Mouse (Mus musculus): Measurements from ENCODE around the gene Rheb. TPM values are rescaled to one million over a fixed set of nuclear protein-coding genes. Genes with fewer than 3 reads are reported as not detected.
A peak's percentile ranks its signal among the peaks of the same experiment; 100 is the strongest.
"Not testable (repeated sequence)": the region's sequence is repeated elsewhere in the genome, so short reads cannot be mapped to it uniquely, and the experiment has no call there.

Gene Rheb
- polyA plus RNA-seq, 1 experiment = 47.8 TPM

GRCm38 (mm10) chr5:24854827-24855600, 12.6 kb upstream of the Rheb start:
- no peaks in the 10 kb centered on the region for H3K79me2 ChIP-seq (ENCODE audit: control insufficient read depth, insufficient read depth)
- no peaks in the 10 kb centered on the region for H3K79me3 ChIP-seq (ENCODE audit: low read depth)
- no peaks in the 10 kb centered on the region for H3K36me3 ChIP-seq (ENCODE audit: control insufficient read depth, insufficient read depth)
- no peak overlapping the region for H3K4me3 ChIP-seq (ENCODE audit: insufficient read depth, poor library complexity, severe bottlenecking)
- TF ChIP-seq MYOG (IDR thresholded peaks at IDR 0.05; ENCODE audit: control insufficient read depth, extremely low read depth, insufficient read length) = no peak
- TF ChIP-seq CEBPB (IDR thresholded peaks at IDR 0.05; ENCODE audit: low read depth) = no peak
- TF ChIP-seq USF1 (IDR thresholded peaks at IDR 0.05; ENCODE audit: low read depth) = no peak
- TF ChIP-seq FOSL1 (IDR thresholded peaks at IDR 0.05; ENCODE audit: insufficient read depth, low read length, poor library complexity, severe bottlenecking) = no peak
- no peak for TF ChIP-seq MAX (IDR thresholded peaks at IDR 0.05)
- no peaks in the 10 kb centered on the region for H3K27me3 ChIP-seq (ENCODE audit: control insufficient read depth, insufficient read depth, insufficient read length)
- H3ac ChIP-seq (ENCODE audit: control insufficient read depth, insufficient read length, low read depth) = no peak overlapping the region

- Histone ChIP-seq H3K36me3 (ENCODE audit: control insufficient read depth, insufficient read depth) (no peaks in the 10 kb centered on the region), H3ac (ENCODE audit: control insufficient read depth, insufficient read length, low read depth) (no peak overlapping the region), H3K79me3 (ENCODE audit: low read depth) (no peaks in the 10 kb centered on the region), H3K79me2 (ENCODE audit: control insufficient read depth, insufficient read depth) (no peaks in the 10 kb centered on the region), H3K4me3 (ENCODE audit: insufficient read depth, poor library complexity, severe bottlenecking) (no peak overlapping the region), H3K27me3 (ENCODE audit: control insufficient read depth, insufficient read depth, insufficient read length) (no peaks in the 10 kb centered on the region)
- TF ChIP-seq FOSL1 (IDR thresholded peaks at IDR 0.05; ENCODE audit: insufficient read depth, low read length, poor library complexity, severe bottlenecking) = no peak
- no peak for TF ChIP-seq MYOG (IDR thresholded peaks at IDR 0.05; ENCODE audit: control insufficient read depth, extremely low read depth, insufficient read length)
- no peak for TF ChIP-seq USF1 (IDR thresholded peaks at IDR 0.05; ENCODE audit: low read depth)
- TF ChIP-seq CTCF (IDR thresholded peaks at IDR 0.05; ENCODE audit: control insufficient read depth, insufficient read depth, insufficient read length) = no peak
- no peak for TF ChIP-seq MYOD1 (IDR thresholded peaks at IDR 0.05; ENCODE audit: control insufficient read depth, insufficient read length, low read depth)
- TF ChIP-seq CEBPB (IDR thresholded peaks at IDR 0.05; ENCODE audit: low read depth) = no peak
Observed at GRCm38 (mm10) chr5:24854256-24854655, 11.8 kb upstream of the Rheb start.

GRCm38 (mm10) chr5:24848261-24848660, 5.8 kb upstream of the Rheb start:
- not testable (repeated sequence) for H3ac ChIP-seq (ENCODE audit: control insufficient read depth, insufficient read length, low read depth); H3K36me3 ChIP-seq (ENCODE audit: control insufficient read depth, insufficient read depth); H3K27me3 ChIP-seq (ENCODE audit: control insufficient read depth, insufficient read depth, insufficient read length); H3K79me2 ChIP-seq (ENCODE audit: control insufficient read depth, insufficient read depth); H3K79me3 ChIP-seq (ENCODE audit: low read depth); H3K4me3 ChIP-seq (ENCODE audit: insufficient read depth, poor library complexity, severe bottlenecking)

- no peak overlapping the region for H3K4me3 ChIP-seq (ENCODE audit: insufficient read depth, poor library complexity, severe bottlenecking)
- no peak for TF ChIP-seq FOSL1 (IDR thresholded peaks at IDR 0.05; ENCODE audit: insufficient read depth, low read length, poor library complexity, severe bottlenecking)
- TF ChIP-seq MYOG (IDR thresholded peaks at IDR 0.05; ENCODE audit: control insufficient read depth, extremely low read depth, insufficient read length) = no peak
- TF ChIP-seq CEBPB (IDR thresholded peaks at IDR 0.05; ENCODE audit: low read depth) = no peak
- TF ChIP-seq CTCF (IDR thresholded peaks at IDR 0.05; ENCODE audit: control insufficient read depth, insufficient read depth, insufficient read length) = no peak
- no peak for TF ChIP-seq MYOD1 (IDR thresholded peaks at IDR 0.05; ENCODE audit: control insufficient read depth, insufficient read length, low read depth)
- TF ChIP-seq USF1 (IDR thresholded peaks at IDR 0.05; ENCODE audit: low read depth) = no peak
- TF ChIP-seq MAX (IDR thresholded peaks at IDR 0.05) = no peak
- H3K79me3 ChIP-seq (ENCODE audit: low read depth) = peaks cover 29% of the 10 kb centered on the region
- no peaks in the 10 kb centered on the region for H3K36me3 ChIP-seq (ENCODE audit: control insufficient read depth, insufficient read depth)
- H3K27me3 ChIP-seq (ENCODE audit: control insufficient read depth, insufficient read depth, insufficient read length) = no peaks in the 10 kb centered on the region
- peaks cover 32% of the 10 kb centered on the region for H3K79me2 ChIP-seq (ENCODE audit: control insufficient read depth, insufficient read depth)
- H3ac ChIP-seq (ENCODE audit: control insufficient read depth, insufficient read length, low read depth) = no peak overlapping the region
Observed at GRCm38 (mm10) chr5:24843841-24844240, 1.4 kb upstream of the Rheb start.

- Histone ChIP-seq H3K36me3 (ENCODE audit: control insufficient read depth, insufficient read depth) (no peaks in the 10 kb centered on the region), H3ac (ENCODE audit: control insufficient read depth, insufficient read length, low read depth) (peak overlapping the region; percentile 67), H3K27me3 (ENCODE audit: control insufficient read depth, insufficient read depth, insufficient read length) (no peaks in the 10 kb centered on the region), H3K79me3 (ENCODE audit: low read depth) (peaks cover 37% of the 10 kb centered on the region), H3K79me2 (ENCODE audit: control insufficient read depth, insufficient read depth) (peaks cover 39% of the 10 kb centered on the region), H3K4me3 (ENCODE audit: insufficient read depth, poor library complexity, severe bottlenecking) (no peak overlapping the region)
- TF ChIP-seq CTCF (IDR thresholded peaks at IDR 0.05; ENCODE audit: control insufficient read depth, insufficient read depth, insufficient read length) (no peak), USF1 (IDR thresholded peaks at IDR 0.05; ENCODE audit: low read depth) (no peak), CEBPB (IDR thresholded peaks at IDR 0.05; ENCODE audit: low read depth) (no peak), MYOG (IDR thresholded peaks at IDR 0.05; ENCODE audit: control insufficient read depth, extremely low read depth, insufficient read length) (no peak), MAX (IDR thresholded peaks at IDR 0.05) (no peak), FOSL1 (IDR thresholded peaks at IDR 0.05; ENCODE audit: insufficient read depth, low read length, poor library complexity, severe bottlenecking) (no peak), MYOD1 (IDR thresholded peaks at IDR 0.05; ENCODE audit: control insufficient read depth, insufficient read length, low read depth) (no peak)
Observed at GRCm38 (mm10) chr5:24843103-24843475, 665 bp upstream of the Rheb start.

GRCm38 (mm10) chr5:24841662-24842273, 656 bp downstream of the Rheb start:
- H3K36me3 ChIP-seq (ENCODE audit: control insufficient read depth, insufficient read depth) = no peaks in the 10 kb centered on the region
- peak overlapping the region; percentile 92 for H3K4me3 ChIP-seq (ENCODE audit: insufficient read depth, poor library complexity, severe bottlenecking)
- no peaks in the 10 kb centered on the region for H3K27me3 ChIP-seq (ENCODE audit: control insufficient read depth, insufficient read depth, insufficient read length)
- TF ChIP-seq CEBPB (IDR thresholded peaks at IDR 0.05; ENCODE audit: low read depth) (no peak), MYOG (IDR thresholded peaks at IDR 0.05; ENCODE audit: control insufficient read depth, extremely low read depth, insufficient read length) (no peak), USF1 (IDR thresholded peaks at IDR 0.05; ENCODE audit: low read depth) (no peak), FOSL1 (IDR thresholded peaks at IDR 0.05; ENCODE audit: insufficient read depth, low read length, poor library complexity, severe bottlenecking) (no peak), MAX (IDR thresholded peaks at IDR 0.05) (no peak)
- H3ac ChIP-seq (ENCODE audit: control insufficient read depth, insufficient read length, low read depth) = peak overlapping the region; percentile 99
- peaks cover 52% of the 10 kb centered on the region for H3K79me2 ChIP-seq (ENCODE audit: control insufficient read depth, insufficient read depth)
- peaks cover 50% of the 10 kb centered on the region for H3K79me3 ChIP-seq (ENCODE audit: low read depth)
